Comparison of ENCODE assay signal across 8 mouse cellular contexts in genomic region chr4:134430381-134431004, GRCm38 (mm10). TPM values are rescaled to one million over a fixed set of nuclear protein-coding genes. Genes with fewer than 3 reads are reported as not detected.
DNase-seq lines count a peak whose midpoint lies in the region; ATAC-seq lines count a peak whose summit lies in the region.

No protein-coding gene starts in this region.

- H3K9ac ChIP-seq in heart, embryonic 13.5 days = peak overlapping the region; percentile 50; the same call in 1 of the 2 replicates
- no peak overlapping the region for H3K9ac ChIP-seq in embryonic facial prominence, embryonic 15.5 days
- peak overlapping the region; percentile 37; the same call in 1 of the 2 replicates for H3K9ac ChIP-seq in kidney, embryonic 16.5 days (replicated peaks; ENCODE audit: low read length)
- peak overlapping the region; percentile 56 for H3K9ac ChIP-seq in limb, embryonic 13.5 days
- H3K9ac ChIP-seq in neural tube, embryonic 13.5 days = peak overlapping the region; percentile 58

- 36% methylated on average over 23 of the region's 23 CpGs for WGBS in heart, embryonic 13.5 days
- WGBS in embryonic facial prominence, embryonic 15.5 days = 17% methylated on average over 23 of the region's 23 CpGs
- 17% methylated on average over 23 of the region's 23 CpGs for WGBS in kidney, embryonic 16.5 days
- 19% methylated on average over 23 of the region's 23 CpGs for WGBS in limb, embryonic 13.5 days
- 13% methylated on average over 23 of the region's 23 CpGs for WGBS in neural tube, embryonic 13.5 days

- H3K4me2 ChIP-seq in heart, embryonic 13.5 days = peak overlapping the region; percentile 36
- peak overlapping the region; percentile 36 for H3K4me2 ChIP-seq in embryonic facial prominence, embryonic 15.5 days (replicated peaks)
- H3K4me2 ChIP-seq in kidney, embryonic 16.5 days (replicated peaks; ENCODE audit: low read depth, low read length) = peak overlapping the region; percentile 23; the same call in 1 of the 2 replicates
- H3K4me2 ChIP-seq in limb, embryonic 13.5 days (replicated peaks) = peak overlapping the region; percentile 48
- peak overlapping the region; percentile 44 for H3K4me2 ChIP-seq in neural tube, embryonic 13.5 days

- H3K27ac ChIP-seq in heart, embryonic 13.5 days (replicated peaks) = 0 out of 2 replicates have a peak overlapping the region, but pooled peaks have one; percentile 24
- H3K27ac ChIP-seq in embryonic facial prominence, embryonic 15.5 days (replicated peaks) = peak overlapping the region; percentile 86
- peak overlapping the region; percentile 47; the same call in 1 of the 2 replicates for H3K27ac ChIP-seq in kidney, embryonic 16.5 days (ENCODE audit: low read length)
- peak overlapping the region; percentile 52 for H3K27ac ChIP-seq in limb, embryonic 13.5 days
- H3K27ac ChIP-seq in neural tube, embryonic 13.5 days (replicated peaks) = peak overlapping the region; percentile 93

- ATAC-seq in heart, embryonic 13.5 days (ENCODE audit: extremely low read depth, insufficient number of reproducible peaks, low FRiP score, low TSS enrichment) = no peak
- peak; percentile 61 for ATAC-seq in embryonic facial prominence, embryonic 15.5 days (ENCODE audit: insufficient number of reproducible peaks, low FRiP score, low TSS enrichment, low read depth)
- no peak for ATAC-seq in kidney, embryonic 16.5 days (ENCODE audit: low FRiP score, low TSS enrichment)
- ATAC-seq in limb, embryonic 13.5 days (ENCODE audit: low FRiP score, low read depth) = peak; percentile 87
- peak; percentile 78 for ATAC-seq in neural tube, embryonic 13.5 days (ENCODE audit: low read depth)

- H3K9me3 ChIP-seq in heart, embryonic 13.5 days = no peaks in the 10 kb centered on the region
- no peaks in the 10 kb centered on the region for H3K9me3 ChIP-seq in embryonic facial prominence, embryonic 15.5 days (replicated peaks)
- H3K9me3 ChIP-seq in kidney, embryonic 16.5 days (ENCODE audit: low read length) = no peaks in the 10 kb centered on the region
- no peaks in the 10 kb centered on the region for H3K9me3 ChIP-seq in limb, embryonic 13.5 days
- no peaks in the 10 kb centered on the region for H3K9me3 ChIP-seq in neural tube, embryonic 13.5 days

- no peak for DNase-seq in heart, adult 8-10 months (ENCODE audit: low spot score)
- no peak for DNase-seq in c-Kit-positive CD71-positive TER-119-positive erythroid progenitor cells, embryonic 14.5 days (ENCODE audit: low spot score)
- no peak for DNase-seq in adrenal gland, postnatal 36 days

- H3K4me3 ChIP-seq in heart, embryonic 13.5 days = no peak overlapping the region
- H3K4me3 ChIP-seq in embryonic facial prominence, embryonic 15.5 days (replicated peaks) = peak overlapping the region; percentile 8; the same call in 1 of the 2 replicates
- no peak overlapping the region for H3K4me3 ChIP-seq in kidney, embryonic 16.5 days (ENCODE audit: low read length)
- H3K4me3 ChIP-seq in limb, embryonic 13.5 days = no peak overlapping the region; the same call in 1 of the 2 replicates
- H3K4me3 ChIP-seq in neural tube, embryonic 13.5 days = no peak overlapping the region

- H3K36me3 ChIP-seq in heart, embryonic 13.5 days = peaks cover 17% of the 10 kb centered on the region
- H3K36me3 ChIP-seq in embryonic facial prominence, embryonic 15.5 days = peaks cover 8% of the 10 kb centered on the region; the same call in 1 of the 2 replicates
- peaks cover under 1% of the 10 kb centered on the region for H3K36me3 ChIP-seq in kidney, embryonic 16.5 days (ENCODE audit: insufficient read depth, low read length)
- peaks cover 15% of the 10 kb centered on the region for H3K36me3 ChIP-seq in limb, embryonic 13.5 days
- 0 out of 2 replicates have a peak, but pooled peaks cover 5% of the 10 kb centered on the region for H3K36me3 ChIP-seq in neural tube, embryonic 13.5 days

- peaks cover 10% of the 10 kb centered on the region for H3K4me1 ChIP-seq in heart, embryonic 13.5 days
- H3K4me1 ChIP-seq in embryonic facial prominence, embryonic 15.5 days = peaks cover 15% of the 10 kb centered on the region
- peaks cover 5% of the 10 kb centered on the region; the same call in 1 of the 2 replicates for H3K4me1 ChIP-seq in kidney, embryonic 16.5 days (ENCODE audit: insufficient read depth, low read length)
- H3K4me1 ChIP-seq in limb, embryonic 13.5 days = peaks cover 14% of the 10 kb centered on the region
- H3K4me1 ChIP-seq in neural tube, embryonic 13.5 days (replicated peaks) = peaks cover 21% of the 10 kb centered on the region

- no peaks in the 10 kb centered on the region for H3K27me3 ChIP-seq in heart, embryonic 13.5 days (replicated peaks)
- H3K27me3 ChIP-seq in embryonic facial prominence, embryonic 15.5 days = no peaks in the 10 kb centered on the region
- no peaks in the 10 kb centered on the region for H3K27me3 ChIP-seq in kidney, embryonic 16.5 days (ENCODE audit: insufficient read depth, low read length)
- no peaks in the 10 kb centered on the region for H3K27me3 ChIP-seq in limb, embryonic 13.5 days
- H3K27me3 ChIP-seq in neural tube, embryonic 13.5 days = no peaks in the 10 kb centered on the region

RNA-seq across cellular contexts. Expression of gene Pafah2, which starts 34.4 kb away (rescaled TPM):
- 9.0 and 9.9 TPM in 2 replicates for polyA plus RNA-seq in heart, embryonic 13.5 days (2015; fragmentation: Nextera tagmentation; extraction: Ambion mirVana)
- total RNA-seq in heart, adult 8-10 months (2022) = 10 to 100 TPM in 1 of 4 experiments, 1 to 10 TPM in 3; 6.8 to 10.7 (median 9.1) TPM
- polyA plus RNA-seq in embryonic facial prominence, embryonic 15.5 days (2015; fragmentation: Nextera tagmentation; extraction: Ambion mirVana) = 15.7 and 17.7 TPM in 2 replicates
- polyA plus RNA-seq in kidney, embryonic 16.5 days (2015; fragmentation: Nextera tagmentation; extraction: Ambion mirVana) = 19.5 and 20.1 TPM in 2 replicates
- polyA plus RNA-seq in limb, embryonic 13.5 days (2015; fragmentation: Nextera tagmentation; extraction: Ambion mirVana) = 11.3 and 12.9 TPM in 2 replicates
- 7.4 and 8.0 TPM in 2 replicates for polyA plus RNA-seq in neural tube, embryonic 13.5 days (2015; fragmentation: Nextera tagmentation; extraction: Ambion mirVana)
- 10 to 100 TPM; 14.7 to 16.0 TPM for total RNA-seq in adrenal gland, postnatal 36 days (2021)

RNA-seq across cellular contexts. Expression of gene Stmn1, which starts 37.6 kb away (rescaled TPM):
- polyA plus RNA-seq in heart, embryonic 13.5 days (2015; fragmentation: Nextera tagmentation; extraction: Ambion mirVana) = 988 and 1,051 TPM in 2 replicates
- 10 to 100 TPM; 20.8 to 26.2 (median 22.0) TPM for total RNA-seq in heart, adult 8-10 months (2022)
- 1,403 and 1,438 TPM in 2 replicates for polyA plus RNA-seq in embryonic facial prominence, embryonic 15.5 days (2015; fragmentation: Nextera tagmentation; extraction: Ambion mirVana)
- 1,595 and 1,651 TPM in 2 replicates for polyA plus RNA-seq in kidney, embryonic 16.5 days (2015; fragmentation: Nextera tagmentation; extraction: Ambion mirVana)
- polyA plus RNA-seq in limb, embryonic 13.5 days (2015; fragmentation: Nextera tagmentation; extraction: Ambion mirVana) = 1,889 and 1,921 TPM in 2 replicates
- polyA plus RNA-seq in neural tube, embryonic 13.5 days (2015; fragmentation: Nextera tagmentation; extraction: Ambion mirVana) = 6,082 and 6,118 TPM in 2 replicates
- 10 to 100 TPM; 46.2 to 53.5 TPM for total RNA-seq in adrenal gland, postnatal 36 days (2021)

RNA-seq across cellular contexts. Expression of gene Extl1, which starts 46.8 kb away (rescaled TPM):
- polyA plus RNA-seq in heart, embryonic 13.5 days (2015; fragmentation: Nextera tagmentation; extraction: Ambion mirVana) = 2.7 and 3.3 TPM in 2 replicates
- 10 to 100 TPM; 20.5 to 28.9 (median 23.9) TPM for total RNA-seq in heart, adult 8-10 months (2022)
- polyA plus RNA-seq in embryonic facial prominence, embryonic 15.5 days (2015; fragmentation: Nextera tagmentation; extraction: Ambion mirVana) = 4.1 and 4.5 TPM in 2 replicates
- 0.32 and 0.61 TPM in 2 replicates for polyA plus RNA-seq in kidney, embryonic 16.5 days (2015; fragmentation: Nextera tagmentation; extraction: Ambion mirVana)
- polyA plus RNA-seq in limb, embryonic 13.5 days (2015; fragmentation: Nextera tagmentation; extraction: Ambion mirVana) = 8.3 and 9.2 TPM in 2 replicates
- polyA plus RNA-seq in neural tube, embryonic 13.5 days (2015; fragmentation: Nextera tagmentation; extraction: Ambion mirVana) = 0.66 and 0.73 TPM in 2 replicates
- 1 to 10 TPM; 1.7 to 2.3 TPM for total RNA-seq in adrenal gland, postnatal 36 days (2021)

Comparison
In these comparisons a context has a peak if more than half of its experiments do, and no peak if none do; other contexts are left out.
1. ATAC-seq: peak in embryonic facial prominence, embryonic 15.5 days (single experiment), limb, embryonic 13.5 days (single experiment) and neural tube, embryonic 13.5 days (single experiment); none in heart, embryonic 13.5 days (single experiment) and kidney, embryonic 16.5 days (single experiment).
2. H3K27ac ChIP-seq: peak in every context shown above with its lines; median percentile 93 in neural tube, embryonic 13.5 days; 86 in embryonic facial prominence, embryonic 15.5 days; 52 in limb, embryonic 13.5 days; 47 in kidney, embryonic 16.5 days; 24 in heart, embryonic 13.5 days.
3. Peak in every context shown above with its lines, with median percentiles within 50 percentile points of each other: H3K4me2 ChIP-seq.